Mouse (Mus musculus) limb, embryonic 15.5 days (tissue): ENCODE measurements around the gene Elovl6. TPM values are rescaled to one million over a fixed set of nuclear protein-coding genes. Genes with fewer than 3 reads are reported as not detected.

Experiments used
- ATAC-seq: fragments of 200-750 bp; cut with Nextera tagmentation; 2 replicates; pipeline ENCODE4 v1.8.0; 2017; ENCODE audit warnings: low read depth, moderate TSS enrichment; ENCODE audit not compliant: insufficient number of reproducible peaks, low FRiP score, low TSS enrichment
- H3K27ac ChIP-seq: fragments of 300-500 bp; sonication (generic); 2 replicates; pipeline ENCODE4 v1.5.1; 2015; ENCODE audit warnings: moderate library complexity, mild to moderate bottlenecking, inconsistent platforms
- H3K27me3 ChIP-seq: fragments of 300-500 bp; sonication (generic); 2 replicates; pipeline ENCODE4 v1.6.1; 2015; ENCODE audit warnings: inconsistent platforms
- H3K36me3 ChIP-seq: fragments of 300-500 bp; sonication (generic); 2 replicates; pipeline ENCODE4 v1.6.1; 2015; ENCODE audit warnings: inconsistent platforms
- H3K4me1 ChIP-seq: fragments of 300-500 bp; sonication (generic); 2 replicates; pipeline ENCODE4 v1.6.1; 2015; ENCODE audit warnings: inconsistent platforms
- H3K4me2 ChIP-seq: fragments of 300-500 bp; sonication (generic); 2 replicates; pipeline ENCODE4 v1.6.1; 2015; ENCODE audit warnings: mild to moderate bottlenecking, inconsistent platforms
- H3K4me3 ChIP-seq: fragments of 300-500 bp; sonication (generic); 2 replicates; pipeline ENCODE4 v1.5.1; 2015; ENCODE audit warnings: mild to moderate bottlenecking, inconsistent platforms
- H3K9ac ChIP-seq: fragments of 300-500 bp; sonication (generic); 2 replicates; pipeline ENCODE4 v1.6.1; 2015; ENCODE audit warnings: inconsistent platforms
- H3K9me3 ChIP-seq: fragments of 300-500 bp; sonication (generic); 2 replicates; pipeline ENCODE4 v1.6.1; 2016; ENCODE audit warnings: inconsistent platforms
- WGBS: fragments of 180-500 bp; shearing (Covaris S2); methylation state at CpG from one replicate; pipeline ENCODE4 v1.1.7; 2015; 5-methylcytosine and 5-hydroxymethylcytosine counted together
- polyA plus RNA-seq: library from polyadenylated mRNA; unstranded; fragments of >200 nt; fragmentation: Nextera tagmentation; extraction: Ambion mirVana; gene quantifications from 2 replicates; pipeline ENCODE4 v1.2.1, GENCODE M21; 2015

Elovl6 gene
- polyA plus RNA-seq, 1 experiment from 2014 or later, result 23.3 TPM

- H3K27me3 ChIP-seq, result no peaks in the 10 kb centered on the region
- WGBS, result 71% methylated on average over 7 of the region's 7 CpGs
- no peak overlapping the region for H3K27ac ChIP-seq
- 0 out of 2 replicates have a peak, but pooled peaks cover 5% of the 10 kb centered on the region for H3K36me3 ChIP-seq
- no peaks in the 10 kb centered on the region for H3K9me3 ChIP-seq
- ATAC-seq, result no peak
- no peak overlapping the region for H3K4me2 ChIP-seq
- peaks cover 15% of the 10 kb centered on the region for H3K4me1 ChIP-seq
- no peak overlapping the region for H3K4me3 ChIP-seq
- H3K9ac ChIP-seq, result no peak overlapping the region
Measured at GRCm38 (mm10) chr3:129613756-129614155, 81.6 kb downstream of the Elovl6 start.

GRCm38 (mm10) chr3:129614216-129614615, 82.1 kb downstream of the Elovl6 start:
- Histone ChIP-seq H3K9me3 (no peaks in the 10 kb centered on the region), H3K4me2 (no peak overlapping the region), H3K4me3 (no peak overlapping the region), H3K27me3 (no peaks in the 10 kb centered on the region), H3K36me3 (0 out of 2 replicates have a peak, but pooled peaks cover 5% of the 10 kb centered on the region), H3K4me1 (peaks cover 15% of the 10 kb centered on the region), H3K9ac (no peak overlapping the region), H3K27ac (no peak overlapping the region)
- WGBS, result 58% methylated on average over 2 of the region's 2 CpGs
- ATAC-seq, result no peak

GRCm38 (mm10) chr3:129617450-129617849, 85.3 kb downstream of the Elovl6 start:
- Histone ChIP-seq H3K27me3 (no peaks in the 10 kb centered on the region), H3K27ac (no peak overlapping the region), H3K9me3 (no peaks in the 10 kb centered on the region), H3K36me3 (0 out of 2 replicates have a peak, but pooled peaks cover 2% of the 10 kb centered on the region), H3K4me3 (no peak overlapping the region), H3K4me2 (no peak overlapping the region), H3K4me1 (peaks cover 16% of the 10 kb centered on the region; the same call in 1 of the 2 replicates), H3K9ac (no peak overlapping the region)
- 80% methylated on average over 11 of the region's 11 CpGs for WGBS
- no peak for ATAC-seq

DNA sequence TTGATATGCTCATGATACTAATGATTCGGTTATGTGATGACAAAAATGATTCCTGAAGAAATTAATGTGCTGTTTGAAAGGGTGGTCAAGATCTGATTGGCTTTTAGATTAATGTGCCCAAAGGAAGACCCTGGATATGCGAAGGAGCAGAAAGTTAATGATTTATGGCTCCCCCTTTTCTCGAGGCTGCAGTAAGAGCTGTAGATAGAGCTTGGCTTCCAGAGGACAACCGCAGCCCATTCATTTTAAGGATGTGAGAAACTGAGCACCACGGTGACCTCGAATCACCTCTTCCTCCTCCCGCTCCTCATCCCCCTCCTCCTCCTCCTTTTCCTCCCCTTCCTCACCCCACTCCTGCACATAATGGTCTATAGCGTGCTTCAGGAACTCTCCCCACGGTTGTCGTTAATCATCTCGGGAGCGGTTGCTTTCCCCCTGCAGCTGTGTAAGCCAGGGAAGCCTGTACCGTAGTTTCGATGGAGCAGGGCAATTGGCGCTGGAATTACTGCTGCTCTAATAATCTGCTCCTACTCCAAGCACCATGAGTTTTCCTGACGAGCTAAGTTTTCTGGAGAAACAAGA, 87.1 kb downstream of the Elovl6 start:
- Histone ChIP-seq H3K4me3 (no peak overlapping the region), H3K27ac (no peak overlapping the region), H3K36me3 (0 out of 2 replicates have a peak, but pooled peaks cover 2% of the 10 kb centered on the region), H3K27me3 (no peaks in the 10 kb centered on the region), H3K9me3 (no peaks in the 10 kb centered on the region), H3K9ac (no peak overlapping the region), H3K4me1 (0 out of 2 replicates have a peak, but pooled peaks cover 6% of the 10 kb centered on the region), H3K4me2 (no peak overlapping the region)
- ATAC-seq, result no peak
- WGBS, result 54% methylated on average over 16 of the region's 16 CpGs

- H3K27ac ChIP-seq, result no peak overlapping the region
- H3K9me3 ChIP-seq, result no peaks in the 10 kb centered on the region
- no peak overlapping the region for H3K4me2 ChIP-seq
- ATAC-seq, result no peak
- no peaks in the 10 kb centered on the region for H3K27me3 ChIP-seq
- 81% methylated on average over 3 of the region's 3 CpGs for WGBS
- H3K36me3 ChIP-seq, result 0 out of 2 replicates have a peak, but pooled peaks cover 2% of the 10 kb centered on the region
- H3K4me1 ChIP-seq, result 0 out of 2 replicates have a peak, but pooled peaks cover 5% of the 10 kb centered on the region
- H3K4me3 ChIP-seq, result no peak overlapping the region
- H3K9ac ChIP-seq, result no peak overlapping the region
Measured at GRCm38 (mm10) chr3:129620802-129621201, 88.6 kb downstream of the Elovl6 start.

GRCm38 (mm10) chr3:129621255-129621654, 89.1 kb downstream of the Elovl6 start:
- no peak overlapping the region for H3K4me3 ChIP-seq
- no peaks in the 10 kb centered on the region for H3K9me3 ChIP-seq
- H3K36me3 ChIP-seq, result 0 out of 2 replicates have a peak, but pooled peaks cover 2% of the 10 kb centered on the region
- WGBS, result 42% methylated on average over 5 of the region's 5 CpGs
- no peak for ATAC-seq
- H3K9ac ChIP-seq, result no peak overlapping the region
- H3K27ac ChIP-seq, result no peak overlapping the region
- H3K4me1 ChIP-seq, result 0 out of 2 replicates have a peak, but pooled peaks cover 5% of the 10 kb centered on the region
- H3K27me3 ChIP-seq, result no peaks in the 10 kb centered on the region
- H3K4me2 ChIP-seq, result no peak overlapping the region

DNA sequence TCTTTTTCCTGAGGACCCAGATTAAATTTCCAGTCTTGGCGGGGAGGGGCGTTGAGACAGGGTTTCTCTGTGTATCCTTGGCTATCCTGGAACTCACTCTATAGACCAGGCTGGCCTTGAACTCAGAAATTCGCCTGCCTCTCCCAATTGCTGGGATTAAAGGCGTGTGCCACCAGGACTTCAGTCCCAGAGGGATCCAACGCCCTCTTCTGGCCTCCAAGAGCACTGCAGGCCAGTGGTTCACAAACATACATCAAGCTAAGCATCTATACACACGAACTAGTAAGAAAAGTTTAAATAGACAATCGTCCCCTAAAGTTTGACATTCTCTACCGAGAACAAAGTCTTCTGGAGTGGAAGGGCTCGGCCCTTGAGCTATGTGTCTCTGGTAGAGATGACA, 90.0 kb downstream of the Elovl6 start:
- no peak overlapping the region for H3K4me3 ChIP-seq
- 78% methylated on average over 9 of the region's 9 CpGs for WGBS
- H3K27ac ChIP-seq, result no peak overlapping the region
- no peak overlapping the region for H3K9ac ChIP-seq
- 0 out of 2 replicates have a peak, but pooled peaks cover 2% of the 10 kb centered on the region for H3K36me3 ChIP-seq
- no peaks in the 10 kb centered on the region for H3K9me3 ChIP-seq
- no peak for ATAC-seq
- no peak overlapping the region for H3K4me2 ChIP-seq
- peaks cover 6% of the 10 kb centered on the region; the same call in 1 of the 2 replicates for H3K4me1 ChIP-seq
- no peaks in the 10 kb centered on the region for H3K27me3 ChIP-seq

GRCm38 (mm10) chr3:129622705-129623104, 90.5 kb downstream of the Elovl6 start:
- H3K36me3 ChIP-seq, result 0 out of 2 replicates have a peak, but pooled peaks cover 2% of the 10 kb centered on the region
- no peak overlapping the region for H3K4me3 ChIP-seq
- H3K27me3 ChIP-seq, result no peaks in the 10 kb centered on the region
- H3K9ac ChIP-seq, result no peak overlapping the region
- no peak for ATAC-seq
- no peak overlapping the region for H3K4me2 ChIP-seq
- H3K27ac ChIP-seq, result no peak overlapping the region
- WGBS, result 93% methylated on average over 5 of the region's 5 CpGs
- peaks cover 11% of the 10 kb centered on the region; the same call in 1 of the 2 replicates for H3K4me1 ChIP-seq
- H3K9me3 ChIP-seq, result no peaks in the 10 kb centered on the region

GRCm38 (mm10) chr3:129624193-129624805, 92.1 kb downstream of the Elovl6 start:
- Histone ChIP-seq H3K36me3 (0 out of 2 replicates have a peak, but pooled peaks cover 4% of the 10 kb centered on the region), H3K27ac (no peak overlapping the region), H3K4me1 (peaks cover 11% of the 10 kb centered on the region; the same call in 1 of the 2 replicates), H3K27me3 (no peaks in the 10 kb centered on the region), H3K9me3 (no peaks in the 10 kb centered on the region), H3K4me2 (no peak overlapping the region), H3K4me3 (no peak overlapping the region), H3K9ac (no peak overlapping the region)
- no peak for ATAC-seq
- WGBS, result 97% methylated on average over 10 of the region's 10 CpGs

GRCm38 (mm10) chr3:129627281-129627680, 95.1 kb downstream of the Elovl6 start:
- WGBS, result 56% methylated on average over 4 of the region's 4 CpGs
- no peak overlapping the region for H3K4me2 ChIP-seq
- H3K4me3 ChIP-seq, result no peak overlapping the region
- H3K36me3 ChIP-seq, result 0 out of 2 replicates have a peak, but pooled peaks cover 4% of the 10 kb centered on the region
- no peak overlapping the region for H3K9ac ChIP-seq
- H3K4me1 ChIP-seq, result peaks cover 6% of the 10 kb centered on the region; the same call in 1 of the 2 replicates
- peak; percentile 50; the same call in 1 of the 2 replicates for ATAC-seq
- peak overlapping the region; percentile 6; the same call in 1 of the 2 replicates for H3K27ac ChIP-seq
- no peaks in the 10 kb centered on the region for H3K9me3 ChIP-seq
- no peaks in the 10 kb centered on the region for H3K27me3 ChIP-seq

- Histone ChIP-seq H3K27me3 (no peaks in the 10 kb centered on the region), H3K9me3 (no peaks in the 10 kb centered on the region), H3K4me3 (no peak overlapping the region), H3K9ac (no peak overlapping the region), H3K4me1 (peaks cover 6% of the 10 kb centered on the region; the same call in 1 of the 2 replicates), H3K36me3 (peaks cover 14% of the 10 kb centered on the region; the same call in 1 of the 2 replicates), H3K27ac (no peak overlapping the region), H3K4me2 (no peak overlapping the region)
- WGBS, result 50% methylated on average over 1 of the region's 1 CpGs
- ATAC-seq, result no peak
Measured at GRCm38 (mm10) chr3:129631018-129631417, 98.9 kb downstream of the Elovl6 start.

DNA sequence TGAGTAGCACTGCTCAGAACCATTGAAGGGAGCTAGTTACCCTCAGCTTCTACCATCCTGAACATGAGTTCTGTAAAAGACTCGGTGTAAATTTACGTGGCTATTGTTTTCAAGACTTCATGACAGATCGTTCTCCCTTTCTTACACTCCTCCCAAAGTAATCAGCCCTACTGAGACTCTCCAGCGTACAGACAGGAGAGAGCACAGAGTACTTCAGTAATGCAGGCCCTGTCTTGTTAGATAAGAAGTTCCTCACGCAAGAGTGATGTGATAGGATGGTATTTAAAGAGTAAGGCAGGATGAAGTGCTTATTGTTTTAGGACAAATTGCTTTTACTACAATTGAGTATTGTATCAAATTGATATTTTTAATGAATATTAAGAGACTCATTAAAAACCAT, 99.7 kb downstream of the Elovl6 start:
- Histone ChIP-seq H3K4me2 (no peak overlapping the region), H3K27me3 (no peaks in the 10 kb centered on the region), H3K9ac (no peak overlapping the region), H3K4me1 (peaks cover 6% of the 10 kb centered on the region; the same call in 1 of the 2 replicates), H3K9me3 (no peaks in the 10 kb centered on the region), H3K4me3 (no peak overlapping the region), H3K36me3 (peaks cover 14% of the 10 kb centered on the region; the same call in 1 of the 2 replicates), H3K27ac (no peak overlapping the region)
- ATAC-seq, result no peak
- 94% methylated on average over 5 of the region's 5 CpGs for WGBS
